Mouse (Mus musculus) layer of hippocampus, postnatal 10 days (tissue): Measurements from ENCODE around the gene Zfp13. TPM values are rescaled to one million over a fixed set of nuclear protein-coding genes. Genes with fewer than 3 reads are reported as not detected.

ENCODE experiments used
- DNase-seq, 2 experiments: peaks; one replicate each; pipeline ENCODE4 v3.0.0; 2021; ENCODE audit warnings: low spot score in 2 of 2
- total RNA-seq, 2 experiments: library from RNA; stranded (reverse); gene quantifications; 2 replicates each; pipeline ENCODE4 v1.2.3; 2021

Gene Zfp13
- total RNA-seq, 2 experiments from 2014 or later = 25.7 to 30.0 TPM

- peak in 1 of 2 experiments; percentile 14 for DNase-seq
Measured at GRCm38 (mm10) chr17:23551416-23551815, 47.9 kb downstream of the Zfp13 start.

GRCm38 (mm10) chr17:23550856-23551255 lies 48.4 kb downstream of the Zfp13 start:
- peak in 1 of 2 experiments; percentile 35 for DNase-seq

DNA sequence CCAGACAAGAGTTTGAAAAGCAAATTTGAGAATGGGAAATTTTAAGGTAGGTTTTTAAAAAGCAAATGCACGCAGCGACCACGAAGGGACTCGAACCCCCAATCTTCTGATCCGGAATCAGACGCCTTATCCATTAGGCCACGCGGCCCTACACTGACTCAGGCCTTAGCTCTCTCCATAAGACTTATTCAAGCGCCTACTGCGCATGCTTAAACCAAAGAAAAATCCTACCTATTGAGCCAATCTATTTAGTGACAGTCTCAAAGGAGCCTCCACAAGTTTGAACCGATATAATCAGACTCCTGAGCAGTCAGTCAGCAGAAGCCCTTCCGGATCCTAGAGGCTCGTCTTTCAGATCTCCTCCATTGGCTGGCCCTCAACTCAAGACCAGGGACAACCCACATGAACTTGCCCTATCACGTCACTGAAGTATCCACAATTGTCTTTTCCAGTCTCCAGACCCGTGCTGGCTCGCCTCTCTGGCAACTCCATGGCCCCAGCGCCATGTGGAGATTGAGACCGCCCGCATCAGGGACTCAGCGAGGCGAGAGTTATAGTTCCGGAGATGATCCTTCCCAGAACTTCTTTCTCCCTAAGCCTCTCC lies 49.0 kb downstream of the Zfp13 start:
- peak; percentile 97 to 98 for DNase-seq

DNA sequence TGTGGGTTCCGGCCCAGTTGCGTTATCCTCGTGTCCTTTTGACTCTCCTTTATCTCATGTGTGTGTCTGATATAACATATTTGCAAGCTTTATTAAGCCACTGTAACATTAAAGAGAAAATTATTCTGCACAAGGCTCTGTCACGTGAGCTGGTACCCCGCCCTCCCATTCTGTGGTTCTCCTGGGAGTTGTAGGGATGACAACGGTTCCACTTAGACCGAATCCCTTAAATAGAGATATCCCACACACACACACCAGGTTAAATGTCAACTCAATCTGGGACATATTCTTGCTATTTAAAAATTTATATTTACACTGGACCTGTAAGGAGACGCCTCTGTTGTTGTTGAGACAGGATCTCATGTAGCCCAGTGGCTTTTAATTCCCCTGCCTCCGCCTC lies 49.8 kb downstream of the Zfp13 start:
- peak; percentile 14 to 27 for DNase-seq

DNA sequence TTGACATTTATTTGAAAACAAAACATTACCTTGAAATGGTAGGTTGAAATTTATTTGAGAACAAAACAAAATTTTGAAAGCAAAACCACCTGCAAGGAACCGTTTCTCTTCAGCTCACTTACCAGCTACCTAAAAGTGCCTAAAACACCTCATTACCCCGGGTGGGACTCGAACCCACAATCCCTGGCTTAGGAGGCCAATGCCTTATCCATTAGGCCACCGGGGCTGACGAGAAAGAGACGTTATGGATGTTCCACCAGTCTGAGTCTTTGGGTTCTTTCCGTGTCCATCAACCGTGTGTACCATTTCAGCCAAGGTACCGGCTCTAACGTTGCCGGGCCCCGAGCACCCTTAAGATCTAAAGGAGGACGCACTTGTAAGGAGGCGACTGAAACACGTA lies 50.7 kb downstream of the Zfp13 start:
- peak; percentile 71 to 88 for DNase-seq

DNA sequence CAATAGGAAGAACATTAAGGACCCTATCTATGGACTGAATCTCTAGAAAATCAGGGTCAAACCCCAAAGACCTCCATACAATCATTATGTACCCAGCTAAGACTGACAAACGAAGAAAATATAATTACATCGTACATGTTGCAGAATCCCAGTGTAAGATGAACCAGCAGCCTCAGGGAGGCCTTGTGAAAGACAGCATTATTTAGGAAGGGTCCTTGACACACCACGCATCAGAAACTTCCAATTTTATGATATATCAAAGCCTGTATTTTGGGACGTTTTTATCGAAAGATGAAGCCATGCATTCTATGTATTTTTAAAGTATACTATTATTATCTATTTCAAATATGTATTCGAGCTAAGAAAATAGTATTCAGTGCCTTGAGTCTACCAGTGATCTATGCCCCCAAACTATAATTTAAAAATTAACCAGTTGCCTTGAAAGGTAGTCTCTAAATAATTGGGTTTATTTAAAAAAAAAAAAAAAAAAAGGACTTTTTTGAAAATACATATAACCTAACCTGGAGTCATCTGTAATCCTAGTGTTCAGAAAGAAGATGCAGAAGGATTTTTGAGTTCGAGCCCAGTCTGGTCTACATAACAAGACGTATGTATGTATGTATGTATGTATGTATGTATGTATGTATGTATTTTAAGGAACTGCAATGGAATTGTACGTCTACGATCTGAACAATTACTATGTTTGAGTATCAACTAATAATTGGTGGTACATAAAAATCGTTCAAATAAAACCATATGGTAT lies 51.4 kb downstream of the Zfp13 start:
- DNase-seq = no peak

GRCm38 (mm10) chr17:23546702-23547505 lies 52.4 kb downstream of the Zfp13 start:
- DNase-seq = peak; percentile 84 to 91

DNA sequence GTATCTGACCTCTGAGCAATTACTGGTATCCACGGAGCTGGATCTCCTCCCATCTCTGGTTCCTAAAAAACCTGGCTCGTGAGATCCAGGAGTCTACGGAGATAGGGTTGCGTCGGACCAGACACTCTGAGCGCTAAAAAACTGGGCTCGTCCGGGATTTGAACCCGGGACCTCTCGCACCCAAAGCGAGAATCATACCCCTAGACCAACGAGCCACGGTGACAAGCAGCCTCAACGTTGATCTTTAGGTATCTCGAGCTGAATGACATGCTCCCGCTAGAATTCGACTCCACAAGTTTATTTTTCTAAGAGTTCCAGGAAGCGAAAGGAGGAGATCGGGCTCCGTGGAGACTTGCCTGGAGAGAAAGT lies 53.0 kb downstream of the Zfp13 start:
- DNase-seq = peak; percentile 73 to 79

DNA sequence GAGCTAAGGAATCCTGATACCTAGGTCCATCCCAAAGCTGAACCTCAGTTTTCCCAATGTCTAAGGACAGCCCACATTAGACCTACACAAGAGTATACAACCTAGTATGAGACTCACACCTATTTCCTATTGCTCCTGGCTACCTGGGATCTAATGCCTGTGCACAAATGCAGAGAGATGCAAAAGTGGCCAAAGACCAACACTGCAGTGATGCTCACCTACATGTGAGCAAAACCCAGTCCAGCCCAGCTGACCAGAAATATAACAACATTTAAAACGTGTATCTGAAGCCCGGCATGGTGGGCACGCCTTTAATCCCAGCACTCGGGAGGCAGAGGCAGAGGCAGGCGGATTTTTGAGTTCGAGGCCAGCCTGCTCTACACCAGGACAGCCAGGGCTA lies 53.4 kb downstream of the Zfp13 start:
- no peak for DNase-seq

GRCm38 (mm10) chr17:23544766-23545165 lies 54.5 kb downstream of the Zfp13 start:
- DNase-seq = no peak

DNA sequence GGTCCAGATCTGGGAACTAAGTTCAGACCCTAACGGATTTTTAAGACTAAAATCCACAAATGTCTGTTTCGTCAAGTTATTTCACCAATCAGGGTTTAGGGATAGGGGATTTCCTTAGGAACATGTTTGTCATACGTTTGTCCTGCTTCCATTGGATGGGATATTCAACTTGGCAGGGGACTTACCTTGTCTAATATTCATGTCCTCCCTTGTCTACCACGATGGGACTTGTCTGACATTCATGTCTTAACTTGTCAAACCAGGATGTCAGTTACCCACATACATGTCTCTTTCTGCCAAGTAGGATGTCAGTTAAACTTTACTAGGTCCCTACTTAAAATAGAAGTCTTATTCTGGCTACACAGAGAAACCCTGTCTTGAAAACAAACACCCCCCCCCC lies 55.3 kb downstream of the Zfp13 start:
- DNase-seq = no peak

GRCm38 (mm10) chr17:23543325-23543724 lies 56.0 kb downstream of the Zfp13 start:
- no peak for DNase-seq

GRCm38 (mm10) chr17:23542835-23543234 lies 56.5 kb downstream of the Zfp13 start:
- DNase-seq = no peak

- DNase-seq = peak; percentile 5 to 13
Measured at GRCm38 (mm10) chr17:23542004-23542720, 57.1 kb downstream of the Zfp13 start.

DNA sequence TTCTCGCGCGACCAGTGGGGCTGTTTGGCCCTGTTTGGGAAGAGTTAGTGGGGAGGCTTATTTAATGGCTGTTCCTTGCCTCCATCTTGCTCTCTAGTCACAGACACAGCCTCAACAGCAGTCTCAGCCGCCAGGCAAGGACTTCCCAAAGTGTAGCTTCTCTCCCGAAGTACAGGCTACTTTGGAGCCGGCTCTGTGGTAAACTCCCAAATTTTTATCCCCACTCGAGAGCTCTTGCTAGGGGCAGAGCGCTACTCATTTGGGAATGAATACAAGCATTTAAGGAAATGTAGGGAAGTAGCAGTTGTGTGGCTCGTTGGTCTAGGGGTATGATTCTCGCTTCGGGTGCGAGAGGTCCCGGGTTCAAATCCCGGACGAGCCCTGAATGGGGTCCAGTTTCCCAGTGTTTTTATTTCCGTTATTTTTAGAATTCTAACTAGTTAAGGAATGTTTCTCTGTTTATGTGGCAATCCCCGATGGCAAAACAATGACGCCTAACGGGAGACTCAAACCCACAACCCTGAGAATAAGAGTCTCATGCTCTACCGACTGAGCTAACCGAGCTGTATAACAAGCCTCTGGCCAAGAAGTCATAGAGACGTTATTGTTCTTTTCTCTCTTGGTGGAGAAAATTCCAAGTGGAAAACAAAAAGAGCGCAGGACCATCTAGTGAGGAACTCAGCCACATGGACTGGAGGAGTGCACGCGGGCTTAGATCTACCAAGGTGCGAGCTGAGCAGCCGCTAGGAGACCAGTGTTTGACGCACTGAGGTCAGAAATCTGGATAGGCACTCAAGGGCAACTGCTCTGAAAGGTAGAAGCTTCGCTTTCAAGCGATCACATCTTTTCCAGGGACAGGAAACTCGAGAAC lies 58.4 kb downstream of the Zfp13 start:
- DNase-seq = peak; percentile 21 to 54

- no peak for DNase-seq
Measured at GRCm38 (mm10) chr17:23540106-23540505, 59.2 kb downstream of the Zfp13 start.

GRCm38 (mm10) chr17:23539608-23540007 lies 59.7 kb downstream of the Zfp13 start:
- no peak for DNase-seq

DNA sequence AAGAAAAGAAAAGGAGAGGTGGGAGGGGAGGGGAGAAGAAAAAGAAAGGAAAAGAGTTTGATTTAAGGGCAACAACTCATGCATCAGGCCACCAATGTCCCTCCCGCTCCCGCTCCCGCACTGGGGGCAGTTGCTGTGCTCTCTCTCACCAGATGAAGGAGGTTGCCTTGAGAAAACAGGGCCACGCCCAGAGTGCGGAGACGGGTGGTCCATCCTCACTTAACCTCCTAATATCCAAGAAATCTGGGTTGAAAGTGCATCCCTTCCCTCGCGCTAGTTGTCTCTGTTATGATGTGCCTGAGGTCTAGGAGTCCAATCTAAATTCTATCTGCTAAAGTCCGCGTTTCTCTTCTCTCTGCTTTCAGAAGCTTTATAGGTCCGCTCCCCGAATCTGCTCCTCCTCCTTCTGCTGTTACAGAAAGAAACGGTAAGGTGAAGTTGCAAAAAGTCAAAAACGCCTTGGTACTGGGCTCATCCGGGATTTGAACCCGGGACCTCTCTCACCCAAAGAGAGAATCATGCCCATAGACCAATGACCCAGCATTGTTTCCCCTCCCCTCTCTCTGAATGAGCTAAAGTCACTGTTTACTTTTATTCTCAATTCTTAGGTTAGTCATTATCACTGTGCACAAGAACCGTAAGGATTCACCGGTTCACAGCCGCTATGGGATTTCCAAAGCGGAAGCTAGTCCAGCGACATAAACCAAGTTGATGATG lies 60.8 kb downstream of the Zfp13 start:
- DNase-seq = peak in 1 of 2 experiments; percentile 24

- peak; percentile 4 to 10 for DNase-seq
Measured at GRCm38 (mm10) chr17:23537554-23538255, 61.6 kb downstream of the Zfp13 start.
